Mouse (Mus musculus) spleen, adult 2 months (tissue): ENCODE data around the gene Zfp871.

ENCODE experiments used
- CTCF ChIP-seq: fragments of 200-500 bp; IDR thresholded peaks from 2 replicates; pipeline ENCODE4 v1.5.1; 2011; ENCODE audit warnings: mild to moderate bottlenecking, inconsistent platforms; ENCODE audit not compliant: insufficient read depth, insufficient read length, insufficient replicate concordance; ENCODE audit errors: extremely low read depth
- POLR2A ChIP-seq: fragments of 200-500 bp; IDR thresholded peaks from 2 replicates; pipeline ENCODE4 v1.6.1; 2011; ENCODE audit warnings: low read depth, low read length, inconsistent platforms

- TF ChIP-seq CTCF (no peak), POLR2A (no peak)
Measured at GRCm38 (mm10) chr17:32738406-32738805, 49.7 kb downstream of the Zfp871 start.
